Mouse (Mus musculus) frontal cortex, postnatal 36 days (tissue): ENCODE results near the gene Wdr27.
A peak's percentile ranks its signal among the peaks of the same experiment; 100 is the strongest.
"Not testable (repeated sequence)": the region's sequence is repeated elsewhere in the genome, so short reads cannot be mapped to it uniquely, and the experiment has no call there.

Experiments
- DNase-seq, 2 experiments: peaks; one replicate each; pipeline ENCODE4 v3.0.0; 2022; ENCODE audit warnings: low spot score in 2 of 2

Wdr27 gene

GRCm38 (mm10) chr17:14943009-14943728 lies at the start of gene Wdr27, which contains the start of gene 1600012H06Rik:
Wdr27 (minus strand) TSS chr17:14943158.
1600012H06Rik (plus strand) TSS chr17:14943184.
- DNase-seq = peak; percentile 99

DNA sequence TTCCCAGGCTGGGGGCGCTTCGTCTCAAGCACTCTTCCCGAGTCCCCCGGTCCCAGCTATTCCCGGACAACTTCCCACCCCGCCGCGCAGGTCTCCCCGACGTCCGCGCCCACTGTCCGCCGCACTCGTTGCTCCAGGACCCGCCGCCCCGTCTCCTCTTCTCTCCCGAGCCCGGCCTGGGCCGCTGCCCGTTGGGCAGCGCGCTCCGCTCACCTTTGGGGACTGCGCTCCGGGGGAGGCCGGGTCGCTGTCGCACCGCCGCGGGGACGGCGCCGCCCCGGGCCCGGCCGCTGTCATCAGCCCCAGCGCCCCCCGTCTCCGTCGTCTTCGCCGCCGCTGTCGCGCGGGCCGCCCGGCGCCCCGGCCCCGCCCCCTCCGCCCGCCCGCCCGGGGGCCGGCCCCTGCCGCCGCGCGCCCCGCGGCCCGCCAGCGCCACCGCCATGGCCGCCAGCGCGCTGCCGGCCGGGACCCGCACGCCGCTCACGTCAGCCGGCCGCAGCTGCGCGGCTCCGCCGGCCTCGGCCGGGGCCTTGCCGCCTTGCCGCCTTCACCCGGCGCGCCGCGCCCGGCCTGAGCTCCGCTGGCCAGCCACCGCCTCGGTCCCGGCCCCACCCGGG lies 49.7 kb upstream of the Wdr27 start:
- DNase-seq = not testable (repeated sequence)

DNA sequence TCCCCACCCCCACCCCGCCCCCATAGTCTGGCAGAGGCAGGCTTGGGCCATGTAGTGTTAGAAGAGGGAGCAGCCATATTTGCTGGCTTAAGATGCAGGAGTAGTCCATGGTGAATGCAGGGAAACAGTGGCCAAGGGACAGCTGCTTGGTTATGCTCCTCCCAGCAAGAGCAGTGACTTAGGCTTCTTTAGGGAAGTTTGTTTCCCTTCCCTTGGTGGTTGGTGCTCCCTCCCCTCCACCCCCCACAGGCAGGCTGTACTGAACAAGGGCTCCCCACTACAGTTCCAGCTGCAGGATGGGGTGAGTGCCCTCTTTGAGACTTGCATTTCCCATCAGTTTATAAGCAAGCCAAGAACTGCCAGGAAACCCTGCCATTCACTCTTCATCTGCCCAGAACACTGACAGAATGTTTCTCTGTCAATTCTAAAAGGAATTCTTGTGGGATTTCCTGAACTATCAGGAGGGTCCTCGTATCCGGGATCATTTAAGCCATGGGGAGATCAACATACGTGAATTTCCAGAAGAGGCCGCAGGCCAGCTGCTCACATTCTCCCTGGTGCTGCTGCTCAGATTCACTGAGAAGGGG lies 47.3 kb upstream of the Wdr27 start:
- DNase-seq = peak in 1 of 2 experiments; percentile 5

- DNase-seq = not testable (repeated sequence)
Measured at GRCm38 (mm10) chr17:14978362-14979038, 35.5 kb upstream of the Wdr27 start, which contains the start of the genes 9030025P20Rik and Gm3417. 9030025P20Rik (plus strand) TSS chr17:14978468. Gm3417 (minus strand) TSS chr17:14978790.

DNA sequence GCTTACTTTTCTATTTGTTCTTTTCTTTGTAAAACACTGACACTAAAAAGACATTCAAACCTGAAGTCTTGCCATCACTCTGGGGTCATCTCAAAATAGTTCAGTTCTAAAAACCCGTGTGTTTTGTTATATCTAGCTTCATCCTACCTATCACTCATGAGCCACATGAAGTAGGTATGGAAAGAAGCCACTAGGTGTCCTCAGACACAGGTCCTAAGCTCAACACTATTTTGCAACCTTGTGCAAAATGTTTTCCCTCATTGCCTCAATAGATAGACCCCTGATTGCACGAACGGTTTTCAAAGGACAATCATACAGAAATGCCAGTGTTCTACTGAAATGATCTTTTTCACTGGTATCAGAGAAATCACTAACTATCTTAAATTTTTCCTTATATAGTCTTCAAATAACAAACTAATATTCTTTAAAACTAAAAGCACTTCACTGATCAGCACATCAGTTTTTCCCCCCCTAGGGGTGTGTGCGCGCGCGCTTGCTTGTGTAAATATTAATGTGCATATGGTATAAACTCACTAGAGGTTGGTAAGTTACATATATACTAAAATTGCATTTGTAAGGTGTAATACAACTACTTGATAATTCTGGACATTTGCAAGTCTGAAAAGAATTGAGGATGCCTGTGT lies 34.9 kb upstream of the Wdr27 start:
- not testable (repeated sequence) for DNase-seq

DNA sequence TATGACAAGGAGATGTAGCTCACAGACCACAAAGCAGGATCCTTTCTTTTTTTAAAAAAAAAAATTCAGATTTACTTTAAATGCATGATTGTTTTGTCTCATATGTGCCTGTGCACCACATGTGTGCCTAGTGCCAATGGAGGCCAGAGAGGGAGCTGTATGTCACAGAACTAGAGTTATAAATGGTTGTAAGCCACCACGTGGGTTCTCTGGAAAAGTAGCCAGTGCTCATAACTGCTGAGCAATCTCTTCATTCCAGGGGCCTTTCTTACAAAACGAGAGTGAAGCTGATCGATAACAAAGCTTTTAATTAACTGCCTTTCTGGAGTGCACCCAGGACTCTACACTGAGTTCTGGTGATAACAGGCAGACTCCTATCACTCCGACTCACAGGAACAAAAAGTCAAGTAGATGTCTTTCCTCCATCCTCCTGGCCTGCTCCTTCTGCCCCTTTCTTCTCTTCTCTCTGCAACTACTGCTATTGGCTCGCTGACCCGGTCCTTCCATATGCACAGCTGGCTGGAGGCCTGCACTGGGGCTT lies 25.5 kb upstream of the Wdr27 start:
- DNase-seq = not testable (repeated sequence)

GRCm38 (mm10) chr17:14961557-14962154 lies 18.7 kb upstream of the Wdr27 start:
- not testable (repeated sequence) for DNase-seq

DNA sequence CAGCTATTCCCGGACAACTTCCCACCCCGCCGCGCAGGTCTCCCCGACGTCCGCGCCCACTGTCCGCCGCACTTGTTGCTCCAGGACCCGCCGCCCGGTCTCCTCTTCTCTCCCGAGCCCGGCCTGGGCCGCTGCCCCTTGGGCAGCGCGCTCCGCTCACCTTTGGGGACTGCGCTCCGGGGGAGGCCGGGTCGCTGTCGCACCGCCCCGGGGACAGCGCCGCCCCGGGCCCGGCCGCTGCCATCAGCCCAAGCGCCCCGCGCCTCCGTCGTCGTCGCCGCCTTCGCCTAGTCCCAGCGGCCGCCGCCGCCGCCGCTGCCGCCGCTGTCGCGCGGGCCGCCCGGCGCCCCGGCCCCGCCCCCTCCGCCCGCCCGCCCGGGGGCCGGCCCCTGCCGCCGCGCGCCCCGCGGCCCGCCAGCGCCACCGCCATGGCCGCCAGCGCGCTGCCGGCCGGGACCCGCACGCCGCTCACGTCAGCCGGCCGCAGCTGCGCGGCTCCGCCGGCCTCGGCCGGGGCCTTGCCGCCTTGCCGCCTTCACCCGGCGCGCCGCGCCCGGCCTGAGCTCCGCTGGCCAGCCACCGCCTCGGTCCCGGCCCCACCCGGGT lies 18.1 kb upstream of the Wdr27 start, which contains the start of gene Phf10:
TSS of gene Phf10 (minus strand) at position 323 of the 606 bp plus-strand sequence.
- DNase-seq = peak in 1 of 2 experiments; percentile 11

- no peak for DNase-seq
Measured at GRCm38 (mm10) chr17:14960520-14960919, 17.6 kb upstream of the Wdr27 start.

GRCm38 (mm10) chr17:14959979-14960378 lies 17.0 kb upstream of the Wdr27 start:
- no peak for DNase-seq

DNA sequence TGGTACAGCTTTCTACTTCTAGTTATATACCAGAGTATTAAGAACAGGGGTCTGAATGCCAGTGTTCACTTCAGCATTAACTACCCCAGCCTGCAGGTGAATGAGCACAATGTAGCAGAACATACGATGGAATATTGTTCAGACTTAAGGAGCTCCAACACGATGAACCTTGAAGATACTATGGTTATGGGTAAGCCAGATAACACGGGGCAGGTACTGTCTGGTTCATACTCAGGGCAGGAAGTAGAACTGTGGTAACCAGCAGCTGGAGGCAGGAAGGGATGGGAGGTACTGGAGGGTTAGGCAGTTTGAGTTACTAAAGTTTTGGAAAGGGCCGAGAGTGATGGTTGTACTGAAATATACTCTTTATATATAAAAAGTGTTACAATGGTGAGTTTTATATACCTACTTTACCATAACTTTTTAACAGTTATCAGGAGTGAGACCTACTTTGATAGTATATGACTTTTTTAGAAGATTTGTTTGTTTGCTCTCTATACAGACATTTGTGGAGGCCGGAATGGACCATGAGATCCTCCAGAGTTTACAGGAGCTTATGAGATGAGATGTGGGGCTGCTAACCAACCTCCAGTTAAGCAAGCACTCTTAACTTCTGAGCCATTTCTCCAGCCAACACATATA lies 15.8 kb upstream of the Wdr27 start:
- DNase-seq = no peak

- DNase-seq = no peak
Measured at GRCm38 (mm10) chr17:14953452-14953851, 10.5 kb upstream of the Wdr27 start.

DNA sequence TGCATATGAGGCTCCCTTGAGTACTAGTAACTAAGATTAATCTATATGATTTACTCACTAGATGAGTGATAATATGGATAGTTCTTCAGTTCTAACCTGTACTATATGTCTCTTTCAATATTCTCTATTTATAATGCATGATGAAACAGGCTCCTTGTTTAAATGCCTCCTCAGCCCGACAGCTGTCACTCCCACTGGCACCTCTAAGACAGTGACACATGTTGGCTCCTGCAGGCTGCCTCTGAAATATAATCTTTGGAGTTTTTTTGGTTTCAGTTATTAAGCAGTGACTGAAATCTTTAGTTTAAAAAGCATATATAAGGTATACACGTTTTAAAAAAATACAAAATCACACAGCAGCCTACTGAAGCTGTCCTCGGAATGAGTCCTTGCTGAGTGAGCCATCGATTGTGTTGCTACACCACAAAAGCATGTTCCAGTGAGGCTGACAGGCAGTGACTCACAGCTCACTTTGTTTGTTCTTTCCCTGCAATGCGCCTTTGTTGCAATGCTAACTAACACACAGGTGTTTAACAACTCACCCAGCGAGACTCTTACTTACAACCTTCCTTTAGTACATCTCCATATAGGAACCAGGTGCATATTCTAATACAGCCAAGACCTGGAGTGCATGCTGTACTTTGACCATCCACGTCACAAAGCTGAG lies 6.3 kb upstream of the Wdr27 start:
- DNase-seq = no peak

GRCm38 (mm10) chr17:14944551-14944950 lies 1.6 kb upstream of the Wdr27 start:
- no peak for DNase-seq

- no peak for DNase-seq
Measured at GRCm38 (mm10) chr17:14943729-14944059, 736 bp upstream of the Wdr27 start.

DNA sequence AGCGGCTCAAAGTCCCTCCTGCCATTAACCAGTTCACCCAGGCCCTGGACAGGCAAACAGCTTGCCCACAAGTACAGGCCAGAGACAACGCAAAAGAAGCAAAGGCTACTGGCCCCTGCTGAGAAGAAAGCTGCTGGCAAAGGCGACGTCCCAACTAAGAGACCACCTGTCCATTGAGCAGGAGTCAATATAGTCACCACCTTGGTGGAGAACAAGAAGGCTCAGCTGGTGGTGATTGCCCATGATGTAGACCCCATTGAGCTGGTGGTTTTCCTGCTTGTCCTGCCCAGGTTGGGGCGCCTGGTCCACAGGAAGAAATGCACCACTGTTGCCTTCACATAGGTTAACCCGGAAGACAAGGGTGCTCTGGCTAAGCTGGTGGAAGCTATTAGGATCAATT lies 777 bp downstream of the Wdr27 start:
- peak in 1 of 2 experiments; percentile 9 for DNase-seq

DNA sequence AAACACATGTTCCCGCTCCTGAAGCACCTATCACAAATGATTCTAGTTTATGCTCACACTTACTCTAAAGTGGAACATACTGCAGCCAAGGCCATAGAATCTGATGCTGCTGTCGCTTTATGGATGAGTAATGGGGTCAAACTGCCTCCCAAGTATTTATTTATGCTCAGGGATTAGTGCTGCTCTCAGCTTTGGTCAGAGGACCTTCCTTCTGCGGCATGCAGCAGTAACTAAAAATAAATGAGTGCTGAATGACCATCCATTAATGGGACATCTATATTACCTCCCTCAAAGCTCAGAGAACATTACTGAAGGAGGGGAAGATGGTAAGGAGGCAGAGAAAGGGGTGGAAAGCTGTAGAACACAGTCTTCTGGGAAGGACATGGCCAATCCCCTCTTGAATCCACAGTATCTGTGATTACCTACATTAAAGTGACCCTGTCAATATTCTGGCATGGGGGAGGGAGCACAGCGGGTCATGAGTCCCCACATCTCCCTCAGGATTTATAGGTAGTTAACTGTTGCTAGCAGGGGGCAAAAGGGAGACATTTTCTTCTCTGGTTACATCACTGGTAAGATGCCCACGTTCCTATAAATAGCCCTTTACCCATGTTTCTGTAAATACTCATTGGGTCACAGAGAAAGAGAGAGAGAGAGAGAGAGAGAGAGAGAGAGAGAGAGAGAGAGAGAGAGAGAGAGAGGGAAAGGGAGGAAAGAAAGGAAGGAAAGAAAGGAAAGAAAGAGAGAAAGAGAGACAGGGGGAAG lies 6.9 kb downstream of the Wdr27 start:
- DNase-seq = no peak

GRCm38 (mm10) chr17:14935280-14935679 lies 7.7 kb downstream of the Wdr27 start:
- not testable (repeated sequence) for DNase-seq

- no peak for DNase-seq
Measured at GRCm38 (mm10) chr17:14931469-14931868, 11.5 kb downstream of the Wdr27 start.
